Mouse (Mus musculus) right cerebral cortex, postnatal 10 days (tissue): ENCODE data around the gene Fzd1.

Source experiments
- DNase-seq, 2 experiments: peaks; one replicate each; pipeline ENCODE4 v3.0.0; 2021; ENCODE audit warnings: low spot score in 2 of 2

Fzd1 gene

DNA sequence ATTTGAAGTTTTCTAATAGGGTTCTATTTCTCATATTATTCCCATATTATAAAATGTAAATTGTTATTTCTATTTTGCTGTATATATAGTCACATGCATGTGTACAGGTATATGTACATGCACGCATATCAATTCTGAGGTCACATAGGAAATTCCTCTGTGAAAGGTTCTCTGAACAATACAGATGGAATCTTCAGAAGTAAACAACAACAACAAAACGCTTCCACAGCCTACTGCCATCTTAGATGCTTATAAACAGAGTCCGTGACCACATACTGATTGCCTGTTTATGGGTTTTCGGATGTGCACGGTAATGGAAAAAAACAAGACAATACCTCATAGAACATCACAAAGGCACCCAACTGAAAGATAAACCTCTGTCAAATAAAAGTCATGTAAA lies 4.7 kb downstream of the Fzd1 start:
- DNase-seq = no peak

- no peak for DNase-seq
These were observed 15.1 kb downstream of the Fzd1 start for GRCm38 (mm10) chr5:4742722-4743121.

DNA sequence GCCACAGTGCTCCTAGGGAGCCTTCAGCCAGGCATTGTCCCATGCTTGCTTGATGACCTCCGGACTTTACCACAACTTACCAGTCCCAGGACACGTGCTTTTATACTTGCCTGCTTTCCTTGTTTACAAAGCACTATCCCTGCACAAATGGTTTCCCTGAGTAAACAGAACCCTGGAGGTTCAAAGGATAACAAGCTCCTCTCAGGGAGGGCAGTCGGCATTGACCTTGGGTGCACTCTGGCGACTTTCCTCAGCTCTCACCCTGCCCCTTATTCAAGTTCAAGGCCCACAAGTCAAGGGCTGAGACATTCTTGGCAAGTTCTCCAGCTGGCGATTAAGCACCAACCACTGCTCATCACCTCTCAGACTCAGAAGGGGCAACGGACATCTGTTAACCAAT lies 20.8 kb downstream of the Fzd1 start:
- no peak for DNase-seq

GRCm38 (mm10) chr5:4735461-4735860 lies 22.4 kb downstream of the Fzd1 start:
- DNase-seq = no peak

- DNase-seq = no peak
These were observed 24.6 kb downstream of the Fzd1 start for GRCm38 (mm10) chr5:4733239-4733638.

- no peak for DNase-seq
These were observed 25.3 kb downstream of the Fzd1 start for GRCm38 (mm10) chr5:4732241-4733229.

- no peak for DNase-seq
These were observed 26.1 kb downstream of the Fzd1 start for GRCm38 (mm10) chr5:4731743-4732215.

GRCm38 (mm10) chr5:4731064-4731463 lies 26.8 kb downstream of the Fzd1 start:
- DNase-seq = no peak
